Mouse (Mus musculus) neural tube, embryonic 13.5 days (tissue): ENCODE measurements around the gene Ptgds. TPM values are rescaled to one million over a fixed set of nuclear protein-coding genes. Genes with fewer than 3 reads are reported as not detected.

ENCODE experiments used
- microRNA-seq: library from miRNA; unstranded; fragments of <30 nt; microRNA quantifications from one replicate; pipeline ENCODE4, GENCODE M21; 2016
- polyA plus RNA-seq: library from polyadenylated mRNA; unstranded; fragments of >200 nt; fragmentation: Nextera tagmentation; extraction: Ambion mirVana; gene quantifications from 2 replicates; pipeline ENCODE4 v1.2.1, GENCODE M21; 2015

The Ptgds gene
- polyA plus RNA-seq, 1 experiment from 2014 or later: 19.9 TPM

Small RNAs within 50 kb of the gene (microRNA-seq; reads per million reads assigned to microRNA genes)
- not detected for gene Mir3087

Other genes starting within 250 kb of the Ptgds start
- gene Tubb4b, start 245.3 kb downstream of the Ptgds start, polyA plus RNA-seq: 361 and 388 TPM in 2 replicates
- not detected in 2 replicates for gene Slc34a3, start 235.7 kb downstream of the Ptgds start, polyA plus RNA-seq
- not detected in 2 replicates for gene Rnf224, start 233.3 kb downstream of the Ptgds start, polyA plus RNA-seq
- gene Rnf208, start 227.8 kb downstream of the Ptgds start, polyA plus RNA-seq: 83.0 and 91.6 TPM in 2 replicates
- gene Cysrt1, start 227.6 kb downstream of the Ptgds start, polyA plus RNA-seq: 0.22 TPM in 1 of 2 replicates, not detected in the other
- 5.3 and 5.4 TPM in 2 replicates for gene AL732309.1, start 223.2 kb downstream of the Ptgds start, polyA plus RNA-seq
- 18.8 and 21.5 TPM in 2 replicates for gene Tmem203, start 214.6 kb downstream of the Ptgds start, polyA plus RNA-seq
- gene Tprn, start 207.4 kb downstream of the Ptgds start, polyA plus RNA-seq: 13.3 and 14.6 TPM in 2 replicates
- 187 and 206 TPM in 2 replicates for gene Ssna1, start 197.6 kb downstream of the Ptgds start, polyA plus RNA-seq
- gene Anapc2, start 197.6 kb downstream of the Ptgds start, polyA plus RNA-seq: 128 and 131 TPM in 2 replicates
- not detected in 2 replicates for gene Tmem210, start 181.9 kb downstream of the Ptgds start, polyA plus RNA-seq
- not detected in 2 replicates for gene Lrrc26, start 180.1 kb downstream of the Ptgds start, polyA plus RNA-seq
- 27.1 and 30.2 TPM in 2 replicates for gene Grin1, start 150.9 kb downstream of the Ptgds start, polyA plus RNA-seq
- gene Man1b1, start 137.7 kb downstream of the Ptgds start, polyA plus RNA-seq: 55.4 and 73.6 TPM in 2 replicates
- gene Dpp7, start 113.7 kb downstream of the Ptgds start, polyA plus RNA-seq: 26.4 and 27.5 TPM in 2 replicates
- gene Uap1l1, start 104.4 kb downstream of the Ptgds start, polyA plus RNA-seq: 6.0 and 8.5 TPM in 2 replicates
- 9.9 and 11.3 TPM in 2 replicates for gene Sapcd2, start 97.7 kb downstream of the Ptgds start, polyA plus RNA-seq
- gene Entpd2, start 74.2 kb downstream of the Ptgds start, polyA plus RNA-seq: 11.0 and 14.8 TPM in 2 replicates
- gene Npdc1, start 70.7 kb downstream of the Ptgds start, polyA plus RNA-seq: 359 and 403 TPM in 2 replicates
- 0.18 TPM in 1 of 2 replicates, not detected in the other for gene Fut7, start 46.8 kb downstream of the Ptgds start, polyA plus RNA-seq
- gene Abca2, start 41.3 kb downstream of the Ptgds start, polyA plus RNA-seq: 9.8 and 10.2 TPM in 2 replicates
- 2.8 and 3.2 TPM in 2 replicates for gene Clic3, start 13.2 kb downstream of the Ptgds start, polyA plus RNA-seq
- 85.1 and 97.1 TPM in 2 replicates for gene Paxx, start 9.0 kb downstream of the Ptgds start, polyA plus RNA-seq
- gene Lcn12, start 23.9 kb upstream of the Ptgds start, polyA plus RNA-seq: not detected in 2 replicates
- 124 and 129 TPM in 2 replicates for gene Fbxw5, start 30.7 kb upstream of the Ptgds start, polyA plus RNA-seq
- gene C8g, start 31.7 kb upstream of the Ptgds start, polyA plus RNA-seq: 5.7 and 8.0 TPM in 2 replicates
- 19.2 and 20.8 TPM in 2 replicates for gene Traf2, start 76.9 kb upstream of the Ptgds start, polyA plus RNA-seq
- gene Edf1, start 87.8 kb upstream of the Ptgds start, polyA plus RNA-seq: 426 and 453 TPM in 2 replicates
- 2.5 and 3.4 TPM in 2 replicates for gene Mamdc4, start 104.8 kb upstream of the Ptgds start, polyA plus RNA-seq
- gene Phpt1, start 105.2 kb upstream of the Ptgds start, polyA plus RNA-seq: 180 and 188 TPM in 2 replicates
- 7.1 and 8.4 TPM in 2 replicates for gene Ajm1, start 111.7 kb upstream of the Ptgds start, polyA plus RNA-seq
- gene Rabl6, start 138.5 kb upstream of the Ptgds start, polyA plus RNA-seq: 65.7 and 74.3 TPM in 2 replicates
- 0.12 and 0.17 TPM in 2 replicates for gene Ccdc183, start 147.6 kb upstream of the Ptgds start, polyA plus RNA-seq
- gene Tmem141, start 152.0 kb upstream of the Ptgds start, polyA plus RNA-seq: 37.7 and 41.2 TPM in 2 replicates
- 2.7 and 3.1 TPM in 2 replicates for gene Fcna, start 158.0 kb upstream of the Ptgds start, polyA plus RNA-seq
- not detected in 2 replicates for gene Lcn8, start 183.1 kb upstream of the Ptgds start, polyA plus RNA-seq
- not detected in 2 replicates for gene Lcn5, start 187.9 kb upstream of the Ptgds start, polyA plus RNA-seq
- not detected in 2 replicates for gene Lcn6, start 206.7 kb upstream of the Ptgds start, polyA plus RNA-seq
- gene Lcn10, start 212.7 kb upstream of the Ptgds start, polyA plus RNA-seq: not detected in 2 replicates
- gene Obp2a, start 230.0 kb upstream of the Ptgds start, polyA plus RNA-seq: not detected in 2 replicates
- 113 and 121 TPM in 2 replicates for gene Bmyc, start 236.7 kb upstream of the Ptgds start, polyA plus RNA-seq